Mouse (Mus musculus): Measurements from ENCODE around the gene Camk1d. TPM values are rescaled to one million over a fixed set of nuclear protein-coding genes. Genes with fewer than 3 reads are reported as not detected.

Camk1d gene
- total and polyA plus RNA-seq, 2 experiments from 2014 or later, result 1.1 to 2.2 TPM

- ATAC-seq (ENCODE audit: insufficient read depth, low read depth) (no peak), DNase-seq (ENCODE audit: low spot score) (no peak)
- Histone ChIP-seq H3K27me3 (ENCODE audit: control insufficient read depth, insufficient read depth, low read length) (no peaks in the 10 kb centered on the region), H3K4me2 (ENCODE audit: low read depth, low read length) (no peak overlapping the region), H3K4me3 (ENCODE audit: low read depth, low read length) (no peak overlapping the region), H3K9me3 (replicated peaks; ENCODE audit: control insufficient read depth, low read length) (no peaks in the 10 kb centered on the region), H3K36me3 (replicated peaks; ENCODE audit: control insufficient read depth, insufficient read depth, low read length) (no peaks in the 10 kb centered on the region), H3K9ac (replicated peaks; ENCODE audit: low read depth, low read length) (no peak overlapping the region), H3K4me1 (ENCODE audit: control insufficient read depth, insufficient read depth) (no peaks in the 10 kb centered on the region), H3K27ac (ENCODE audit: low read depth) (no peak overlapping the region)
- 68% methylated on average over 6 of the region's 6 CpGs for WGBS
- TF ChIP-seq CTCF (IDR thresholded peaks at IDR 0.05; ENCODE audit: low read depth), result no peak
- no peak for TF ChIP-seq EP300 (IDR thresholded peaks at IDR 0.05; ENCODE audit: low read depth)
Measured at GRCm38 (mm10) chr2:5584318-5585027, 129.8 kb downstream of the Camk1d start.

- Histone ChIP-seq H3K36me3 (replicated peaks; ENCODE audit: control insufficient read depth, insufficient read depth, low read length) (no peaks in the 10 kb centered on the region), H3K27me3 (ENCODE audit: control insufficient read depth, insufficient read depth, low read length) (no peaks in the 10 kb centered on the region), H3K9me3 (replicated peaks; ENCODE audit: control insufficient read depth, low read length) (no peaks in the 10 kb centered on the region), H3K27ac (ENCODE audit: low read depth) (no peak overlapping the region), H3K9ac (replicated peaks; ENCODE audit: low read depth, low read length) (no peak overlapping the region), H3K4me2 (ENCODE audit: low read depth, low read length) (no peak overlapping the region), H3K4me1 (ENCODE audit: control insufficient read depth, insufficient read depth) (peaks cover 8% of the 10 kb centered on the region; the same call in 1 of the 2 replicates), H3K4me3 (ENCODE audit: low read depth, low read length) (no peak overlapping the region)
- WGBS, result 49% methylated on average over 4 of the region's 4 CpGs
- ATAC-seq (ENCODE audit: insufficient read depth, low read depth), result no peak
- no peak for DNase-seq (ENCODE audit: low spot score)
- TF ChIP-seq CTCF (IDR thresholded peaks at IDR 0.05; ENCODE audit: low read depth) (no peak), EP300 (IDR thresholded peaks at IDR 0.05; ENCODE audit: low read depth) (no peak)
Measured at GRCm38 (mm10) chr2:5579391-5579790, 134.9 kb downstream of the Camk1d start.

DNA sequence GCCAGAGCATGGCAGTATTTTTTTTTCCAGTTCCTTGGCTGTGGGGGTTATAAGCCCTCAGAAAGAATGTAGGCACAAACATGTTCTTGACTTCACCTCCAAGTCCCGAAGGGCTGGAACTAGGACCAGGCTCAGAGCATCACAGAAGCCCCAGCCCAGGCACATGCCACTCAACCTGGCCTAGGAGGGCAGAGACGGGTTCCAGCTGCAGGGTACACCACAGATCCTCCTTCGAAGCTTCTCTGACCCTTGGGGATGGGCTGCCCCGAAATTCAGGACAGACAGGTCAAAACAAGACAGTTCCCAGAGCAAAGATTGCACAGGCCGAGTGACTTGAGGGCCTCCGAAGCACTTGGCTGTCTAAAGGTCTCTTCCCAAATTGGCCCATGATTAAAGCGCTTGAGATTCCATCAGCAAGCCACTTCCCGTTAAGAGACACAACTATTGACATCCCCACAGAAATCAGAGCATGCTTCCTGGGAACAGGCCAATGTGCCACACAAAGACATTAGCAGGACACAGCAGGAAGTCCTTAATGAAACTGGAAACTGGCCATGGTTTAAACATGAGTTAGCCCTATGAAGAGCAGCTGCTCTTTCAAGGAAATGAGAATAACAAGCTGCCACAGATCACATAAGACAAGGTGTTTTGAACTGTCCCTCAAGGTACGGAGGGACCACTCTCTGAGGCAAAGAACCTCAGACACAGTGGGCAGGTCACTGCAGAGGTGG is 136.8 kb downstream of the Camk1d start:
- no peaks in the 10 kb centered on the region for H3K9me3 ChIP-seq (replicated peaks; ENCODE audit: control insufficient read depth, low read length)
- ATAC-seq (ENCODE audit: insufficient read depth, low read depth), result no peak
- no peaks in the 10 kb centered on the region for H3K36me3 ChIP-seq (replicated peaks; ENCODE audit: control insufficient read depth, insufficient read depth, low read length)
- peak overlapping the region; percentile 30; the same call in 1 of the 2 replicates for H3K27ac ChIP-seq (ENCODE audit: low read depth)
- no peaks in the 10 kb centered on the region for H3K27me3 ChIP-seq (ENCODE audit: control insufficient read depth, insufficient read depth, low read length)
- peak; percentile 52 for DNase-seq (ENCODE audit: low spot score)
- no peak overlapping the region for H3K4me2 ChIP-seq (ENCODE audit: low read depth, low read length)
- H3K4me1 ChIP-seq (ENCODE audit: control insufficient read depth, insufficient read depth), result peaks cover 8% of the 10 kb centered on the region
- WGBS, result 46% methylated on average over 9 of the region's 9 CpGs
- H3K4me3 ChIP-seq (ENCODE audit: low read depth, low read length), result no peak overlapping the region
- TF ChIP-seq EP300 (IDR thresholded peaks at IDR 0.05; ENCODE audit: low read depth) (no peak), CTCF (IDR thresholded peaks at IDR 0.05; ENCODE audit: low read depth) (no peak)
- no peak overlapping the region for H3K9ac ChIP-seq (replicated peaks; ENCODE audit: low read depth, low read length)

DNA sequence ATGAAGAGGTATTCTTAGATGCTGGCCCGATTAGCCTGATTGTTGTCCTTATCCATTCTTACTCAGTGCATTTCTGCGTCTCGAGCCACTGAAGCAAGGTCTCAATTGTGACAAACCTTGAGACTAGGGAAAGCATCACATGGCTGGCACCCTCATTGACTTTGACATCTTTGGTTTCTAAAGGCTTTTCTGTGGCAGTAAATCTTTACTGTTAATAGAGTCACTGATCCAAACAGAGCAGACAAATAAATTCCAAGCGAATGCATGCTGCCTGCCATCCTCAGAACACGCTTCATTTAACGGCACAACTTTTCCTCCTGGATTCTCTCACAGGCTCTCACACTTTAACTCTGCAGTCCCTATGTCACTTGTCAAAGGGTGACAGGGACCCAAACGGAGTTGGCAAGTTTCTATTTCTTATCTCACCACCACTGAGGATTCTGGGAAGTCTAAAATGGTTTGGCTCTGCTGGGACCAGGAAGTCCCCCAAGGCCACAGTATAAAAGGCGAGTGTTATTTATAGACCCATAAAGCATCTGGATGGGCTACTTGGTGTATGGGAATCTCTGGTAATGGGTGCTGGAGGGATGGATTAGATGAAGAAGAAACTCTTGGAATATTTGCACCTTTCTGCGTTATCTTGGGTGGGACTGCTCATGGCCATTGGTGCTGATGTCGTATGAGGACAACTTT is 141.9 kb downstream of the Camk1d start:
- no peak for TF ChIP-seq CTCF (IDR thresholded peaks at IDR 0.05; ENCODE audit: low read depth)
- TF ChIP-seq EP300 (IDR thresholded peaks at IDR 0.05; ENCODE audit: low read depth), result no peak
- no peak overlapping the region for H3K4me2 ChIP-seq (ENCODE audit: low read depth, low read length)
- no peak overlapping the region for H3K4me3 ChIP-seq (ENCODE audit: low read depth, low read length)
- H3K27ac ChIP-seq (ENCODE audit: low read depth), result no peak overlapping the region
- WGBS, result 59% methylated on average over 10 of the region's 10 CpGs
- no peaks in the 10 kb centered on the region for H3K27me3 ChIP-seq (ENCODE audit: control insufficient read depth, insufficient read depth, low read length)
- ATAC-seq (ENCODE audit: insufficient read depth, low read depth), result no peak
- no peaks in the 10 kb centered on the region for H3K9me3 ChIP-seq (replicated peaks; ENCODE audit: control insufficient read depth, low read length)
- no peaks in the 10 kb centered on the region for H3K36me3 ChIP-seq (replicated peaks; ENCODE audit: control insufficient read depth, insufficient read depth, low read length)
- no peaks in the 10 kb centered on the region; the same call in 1 of the 2 replicates for H3K4me1 ChIP-seq (ENCODE audit: control insufficient read depth, insufficient read depth)
- DNase-seq (ENCODE audit: low spot score), result peak; percentile 33
- no peak overlapping the region for H3K9ac ChIP-seq (replicated peaks; ENCODE audit: low read depth, low read length)

DNA sequence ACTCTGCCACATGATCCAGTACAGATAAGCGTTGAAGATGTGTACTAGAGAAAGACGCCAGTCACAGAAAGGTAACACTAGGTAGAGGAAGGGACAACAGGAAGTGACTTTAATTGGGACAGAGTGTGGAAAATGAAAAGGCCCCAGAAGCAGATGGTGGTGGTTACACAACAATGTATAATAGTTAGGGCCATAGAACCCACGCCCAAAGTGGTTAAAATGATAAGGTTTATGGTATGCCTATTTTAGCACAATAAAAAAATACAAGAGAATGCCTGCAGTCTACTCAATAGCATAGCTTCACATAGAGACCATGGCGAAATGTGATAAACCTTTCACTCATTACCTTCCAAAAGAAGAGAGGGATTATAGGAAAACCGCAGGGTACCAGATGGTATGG is 147.7 kb downstream of the Camk1d start:
- no peaks in the 10 kb centered on the region for H3K36me3 ChIP-seq (replicated peaks; ENCODE audit: control insufficient read depth, insufficient read depth, low read length)
- TF ChIP-seq CTCF (IDR thresholded peaks at IDR 0.05; ENCODE audit: low read depth) (no peak), EP300 (IDR thresholded peaks at IDR 0.05; ENCODE audit: low read depth) (no peak)
- H3K27ac ChIP-seq (ENCODE audit: low read depth), result no peak overlapping the region
- H3K4me3 ChIP-seq (ENCODE audit: low read depth, low read length), result no peak overlapping the region
- H3K9ac ChIP-seq (replicated peaks; ENCODE audit: low read depth, low read length), result no peak overlapping the region
- DNase-seq (ENCODE audit: low spot score), result no peak
- no peak for ATAC-seq (ENCODE audit: insufficient read depth, low read depth)
- 75% methylated on average over 5 of the region's 5 CpGs for WGBS
- H3K4me2 ChIP-seq (ENCODE audit: low read depth, low read length), result no peak overlapping the region
- H3K27me3 ChIP-seq (ENCODE audit: control insufficient read depth, insufficient read depth, low read length), result no peaks in the 10 kb centered on the region
- no peaks in the 10 kb centered on the region for H3K4me1 ChIP-seq (ENCODE audit: control insufficient read depth, insufficient read depth)
- H3K9me3 ChIP-seq (replicated peaks; ENCODE audit: control insufficient read depth, low read length), result no peaks in the 10 kb centered on the region

Data from heart, postnatal 0 days (tissue).